Mouse (Mus musculus) MEL (cell line): ENCODE data around the gene Arhgap28. TPM values are rescaled to one million over a fixed set of nuclear protein-coding genes. Genes with fewer than 3 reads are reported as not detected.

ENCODE experiments used
- DNase-seq: peaks from one replicate; pipeline ENCODE4 v3.0.0; 2011; ENCODE audit warnings: low read depth, low spot score
- H3K27ac ChIP-seq: 2 replicates; pipeline ENCODE4 v1.5.1; 2012; ENCODE audit warnings: low read depth, mild to moderate bottlenecking, control low read depth, low read length, moderate library complexity; ENCODE audit not compliant: control insufficient read depth
- H3K27me3 ChIP-seq, 2 experiments: fragments of 150-350 bp in 1 of 2; sonication (generic) in 1 of 2; 2 replicates each; pipeline ENCODE4 v1.6.1; 2012; ENCODE audit warnings: low read length in 2 of 2, mild to moderate bottlenecking in 2 of 2, improper control_type of control experiment in 1 of 2, moderate library complexity in 1 of 2; ENCODE audit not compliant: insufficient read depth in 2 of 2, control insufficient read depth in 1 of 2
- H3K36me3 ChIP-seq, 2 experiments: 2 replicates each; pipeline ENCODE4 v1.6.1; 2012 to 2014; ENCODE audit warnings: low read length in 2 of 2, improper control_type of control experiment in 1 of 2, inconsistent platforms in 1 of 2, mild to moderate bottlenecking in 1 of 2; ENCODE audit not compliant: insufficient read depth in 2 of 2, control insufficient read depth in 1 of 2
- H3K4me1 ChIP-seq, 2 experiments: fragments of 150-350 bp in 1 of 2; sonication (generic) in 1 of 2; 2 replicates each; pipeline ENCODE4 v1.6.1; 2012; ENCODE audit warnings: low read length in 2 of 2, improper control_type of control experiment in 1 of 2, mild to moderate bottlenecking in 1 of 2; ENCODE audit not compliant: insufficient read depth in 2 of 2, control insufficient read depth in 1 of 2
- H3K4me3 ChIP-seq, 2 experiments: fragments of 150-350 bp in 1 of 2; sonication (generic) in 1 of 2; 2 replicates each; pipeline ENCODE4 v1.5.1; 2012; ENCODE audit warnings: low read depth in 2 of 2, low read length in 2 of 2, mild to moderate bottlenecking in 2 of 2, moderate library complexity in 2 of 2, control low read depth in 1 of 2, improper control_type of control experiment in 1 of 2; ENCODE audit not compliant: control insufficient read depth in 1 of 2, insufficient read depth in 1 of 2
- H3K79me2 ChIP-seq: 2 replicates; pipeline ENCODE4 v1.6.1; 2012; ENCODE audit warnings: mild to moderate bottlenecking, low read length, moderate library complexity; ENCODE audit not compliant: control insufficient read depth, poor library complexity, insufficient read depth
- H3K9ac ChIP-seq: 2 replicates; pipeline ENCODE4 v1.6.1; 2012; ENCODE audit warnings: low read depth, mild to moderate bottlenecking, control low read depth, low read length, moderate library complexity; ENCODE audit not compliant: control insufficient read depth, poor library complexity, severe bottlenecking
- H3K9me3 ChIP-seq: fragments of 150-350 bp; sonication (generic); replicated peaks from 2 replicates; pipeline ENCODE4 v1.6.1; 2012; ENCODE audit warnings: mild to moderate bottlenecking, low read length, improper control_type of control experiment, moderate library complexity; ENCODE audit not compliant: insufficient read depth
- BHLHE40 ChIP-seq: IDR thresholded peaks from 2 replicates; pipeline ENCODE4 v1.6.1; 2012; ENCODE audit warnings: low read depth, mild to moderate bottlenecking, inconsistent platforms, low read length, improper control_type of control experiment, borderline replicate concordance
- CHD1 ChIP-seq: IDR thresholded peaks from 2 replicates; pipeline ENCODE4 v1.6.1; 2012; ENCODE audit warnings: low read depth, mild to moderate bottlenecking, inconsistent platforms, low read length, improper control_type of control experiment
- CHD2 ChIP-seq: IDR thresholded peaks from 2 replicates; pipeline ENCODE4 v1.6.1; 2011; ENCODE audit warnings: low read length, improper control_type of control experiment
- EP300 ChIP-seq, 2 experiments: IDR thresholded peaks; 2 replicates each; pipeline ENCODE4 v1.6.1; 2011; ENCODE audit warnings: improper control_type of control experiment in 2 of 2, low read length in 2 of 2, low read depth in 1 of 2, mild to moderate bottlenecking in 1 of 2
- ETS1 ChIP-seq: IDR thresholded peaks from 2 replicates; pipeline ENCODE4 v1.6.1; 2012; ENCODE audit warnings: low read depth, mild to moderate bottlenecking, inconsistent platforms, low read length, improper control_type of control experiment, moderate library complexity
- GABPA ChIP-seq: IDR thresholded peaks from 2 replicates; pipeline ENCODE4 v1.6.1; 2012; ENCODE audit warnings: low read depth, mild to moderate bottlenecking, inconsistent platforms, low read length, improper control_type of control experiment, moderate library complexity
- GATA1 ChIP-seq: IDR thresholded peaks from 2 replicates; pipeline ENCODE4 v1.6.1; 2011; ENCODE audit warnings: low read depth, low read length, improper control_type of control experiment
- HCFC1 ChIP-seq: IDR thresholded peaks from 2 replicates; pipeline ENCODE4 v1.6.1; 2012; ENCODE audit warnings: low read depth, mild to moderate bottlenecking, inconsistent platforms, low read length, improper control_type of control experiment, moderate library complexity
- MAZ ChIP-seq: IDR thresholded peaks from 2 replicates; pipeline ENCODE4 v1.6.1; 2012; ENCODE audit warnings: low read depth, mild to moderate bottlenecking, inconsistent platforms, low read length, improper control_type of control experiment
- MEF2A ChIP-seq: IDR thresholded peaks from 2 replicates; pipeline ENCODE4 v1.6.1; 2014; ENCODE audit warnings: low read depth, mild to moderate bottlenecking, inconsistent platforms, low read length, improper control_type of control experiment; ENCODE audit not compliant: poor library complexity, insufficient replicate concordance, severe bottlenecking; ENCODE audit errors: extremely low read depth
- NELFE ChIP-seq: IDR thresholded peaks from 2 replicates; pipeline ENCODE4 v1.6.1; 2011; ENCODE audit warnings: low read depth, low read length, improper control_type of control experiment
- POLR2AphosphoS5 ChIP-seq: IDR thresholded peaks from 2 replicates; pipeline ENCODE4 v1.6.1; 2012; ENCODE audit warnings: low read depth, borderline replicate concordance, mild to moderate bottlenecking, inconsistent platforms, low read length, moderate library complexity, mixed read lengths
- SIN3A ChIP-seq: IDR thresholded peaks from 2 replicates; pipeline ENCODE4 v1.6.1; 2012; ENCODE audit warnings: low read length, improper control_type of control experiment, inconsistent platforms
- SMC3 ChIP-seq: IDR thresholded peaks from 2 replicates; pipeline ENCODE4 v1.6.1; 2011; ENCODE audit warnings: low read depth, low read length, improper control_type of control experiment
- TBP ChIP-seq: IDR thresholded peaks from 2 replicates; pipeline ENCODE4 v1.8.0; 2011; ENCODE audit warnings: low read depth, low read length, improper control_type of control experiment
- USF1 ChIP-seq: IDR thresholded peaks from 2 replicates; pipeline ENCODE4 v1.6.1; 2014; ENCODE audit warnings: low read depth, mild to moderate bottlenecking, inconsistent platforms, low read length, improper control_type of control experiment, moderate library complexity
- USF2 ChIP-seq, 2 experiments: IDR thresholded peaks; 2 replicates each; pipeline ENCODE4 v1.6.1; 2011 to 2012; ENCODE audit warnings: improper control_type of control experiment in 2 of 2, low read length in 2 of 2, borderline replicate concordance in 1 of 2, inconsistent platforms in 1 of 2, low read depth in 1 of 2, mild to moderate bottlenecking in 1 of 2; ENCODE audit not compliant: insufficient read depth in 1 of 2
- ZKSCAN1 ChIP-seq: IDR thresholded peaks from 2 replicates; pipeline ENCODE4 v1.6.1; 2012; ENCODE audit warnings: low read depth, mild to moderate bottlenecking, inconsistent platforms, low read length, improper control_type of control experiment, moderate library complexity
- ZNF384 ChIP-seq: IDR thresholded peaks from 2 replicates; pipeline ENCODE4 v1.6.1; 2012; ENCODE audit warnings: low read depth, mild to moderate bottlenecking, inconsistent platforms, low read length, improper control_type of control experiment
- polyA plus RNA-seq, 2 experiments: library from polyadenylated mRNA; stranded (reverse) in 1 of 2; unstranded in 1 of 2; fragments of >175 nt in 1 of 2; fragments of >200 nt in 1 of 2; gene quantifications; 2 replicates each; pipeline versions ENCODE4 v1.2.1 to v1.2.4; 2012; ENCODE audit warnings: low replicate concordance in 2 of 2, low read depth in 1 of 2; ENCODE audit not compliant: insufficient read length in 2 of 2, insufficient read depth in 1 of 2, missing spikeins in 1 of 2
- total RNA-seq: library from RNA; depleted of rRNA; stranded (reverse); fragments of 300-350 nt; gene quantifications from 2 replicates; pipeline ENCODE4 v1.2.3, GENCODE M21; 2012

Arhgap28 gene
- total and polyA plus RNA-seq, 3 experiments, result not detected

DNA sequence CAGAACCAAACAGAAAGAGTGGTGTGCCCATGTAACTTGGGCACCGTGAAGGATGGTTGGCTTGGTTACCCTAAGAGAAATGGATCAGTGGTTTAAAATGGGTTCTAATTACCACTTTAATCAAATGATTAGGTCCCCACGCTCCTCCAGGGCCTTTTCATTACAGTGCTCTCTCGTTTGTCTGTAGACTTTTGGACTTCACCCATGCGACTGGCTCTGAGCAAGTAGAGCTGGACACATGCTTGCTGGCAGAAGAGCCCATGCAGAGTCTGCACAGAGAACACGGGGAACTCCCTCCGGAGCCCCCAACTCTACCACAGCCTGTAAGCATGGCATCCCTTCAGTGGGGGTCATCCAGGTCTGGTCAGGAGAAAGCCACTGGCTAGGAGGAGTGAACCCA is 190.3 kb downstream of the Arhgap28 start:
- DNase-seq, result no peak
- Histone ChIP-seq H3K9ac (no peak overlapping the region), H3K27ac (no peak overlapping the region), H3K4me3 (no peak overlapping the region), H3K27me3 (no peaks in the 10 kb centered on the region), H3K79me2 (no peaks in the 10 kb centered on the region), H3K4me1 (no peaks in the 10 kb centered on the region), H3K36me3 (no peaks in the 10 kb centered on the region), H3K9me3 (no peaks in the 10 kb centered on the region)
- TF ChIP-seq SIN3A (no peak), HCFC1 (no peak), ZKSCAN1 (no peak), CHD1 (no peak), EP300 (IDR thresholded peaks at IDR 0.05; ENCODE audit: low read depth in 1 of 2, low read length in 2 of 2) (no peak)

DNA sequence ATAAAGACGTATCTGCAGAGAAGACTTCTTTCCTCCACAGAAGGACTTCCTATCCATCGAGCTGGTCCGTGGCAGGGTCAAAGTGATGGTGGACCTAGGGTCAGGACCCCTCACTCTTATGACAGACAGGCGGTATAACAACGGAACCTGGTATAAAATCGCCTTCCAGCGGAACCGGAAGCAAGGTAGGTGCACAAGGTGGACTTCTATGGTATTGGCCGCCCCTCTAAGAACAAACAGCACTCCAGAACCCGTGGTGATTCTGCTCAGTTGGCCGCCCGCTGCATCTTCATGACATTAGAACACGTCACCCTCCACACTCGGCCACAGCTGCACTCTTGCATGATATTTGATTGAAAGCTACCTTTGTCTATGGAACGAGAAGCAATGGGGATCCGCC is 194.7 kb downstream of the Arhgap28 start:
- H3K9ac ChIP-seq, result no peak overlapping the region
- H3K36me3 ChIP-seq, result no peaks in the 10 kb centered on the region
- H3K79me2 ChIP-seq, result no peaks in the 10 kb centered on the region
- H3K4me1 ChIP-seq, result no peaks in the 10 kb centered on the region
- H3K27ac ChIP-seq, result no peak overlapping the region
- H3K27me3 ChIP-seq, result no peaks in the 10 kb centered on the region
- TF ChIP-seq MAZ, result no peak
- TF ChIP-seq MEF2A, result no peak
- no peak for TF ChIP-seq TBP
- TF ChIP-seq ETS1, result no peak
- TF ChIP-seq USF2 (IDR thresholded peaks at IDR 0.05; ENCODE audit: borderline replicate concordance in 1 of 2, insufficient read depth in 1 of 2, low read depth in 1 of 2, low read length in 2 of 2), result no peak
- no peak for TF ChIP-seq EP300 (IDR thresholded peaks at IDR 0.05; ENCODE audit: low read depth in 1 of 2, low read length in 2 of 2)
- TF ChIP-seq BHLHE40, result no peak
- no peak for TF ChIP-seq ZKSCAN1
- no peak for TF ChIP-seq GATA1
- no peak for TF ChIP-seq POLR2AphosphoS5
- TF ChIP-seq GABPA, result no peak
- TF ChIP-seq ZNF384, result no peak
- no peak for TF ChIP-seq SMC3
- TF ChIP-seq USF1, result no peak
- no peak for TF ChIP-seq CHD2
- no peak for TF ChIP-seq NELFE
- H3K4me3 ChIP-seq, result no peak overlapping the region
- no peak for DNase-seq
- H3K9me3 ChIP-seq, result no peaks in the 10 kb centered on the region
